Mouse (Mus musculus) kidney, adult 9 months (tissue): ENCODE measurements around the gene Cdc25b.

Experiments
- DNase-seq: peaks from one replicate; pipeline ENCODE4 v3.0.0; 2022

The Cdc25b gene

DNA sequence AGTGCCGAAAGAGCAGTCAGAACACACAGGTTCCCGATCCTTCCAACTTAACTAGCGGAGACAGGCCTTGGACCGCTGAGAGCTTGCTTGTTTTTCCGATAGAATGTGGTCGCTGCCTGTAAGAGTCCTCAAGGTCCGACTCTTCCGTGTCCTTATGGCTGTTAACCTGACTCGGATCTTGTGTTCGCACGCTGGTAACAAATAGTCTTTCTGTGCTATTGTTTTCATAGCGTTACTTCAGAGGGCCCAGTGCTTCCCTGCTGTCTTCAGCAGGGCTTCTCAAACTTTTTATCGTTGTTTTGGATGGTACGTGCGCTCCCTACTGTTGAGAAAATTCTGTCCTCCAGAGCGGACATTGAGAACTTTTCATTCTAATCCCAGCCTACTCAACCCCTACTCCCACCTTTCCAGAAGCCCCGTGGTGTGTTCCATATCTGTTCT is 26.1 kb upstream of the Cdc25b start:
- DNase-seq: peak; percentile 61

DNA sequence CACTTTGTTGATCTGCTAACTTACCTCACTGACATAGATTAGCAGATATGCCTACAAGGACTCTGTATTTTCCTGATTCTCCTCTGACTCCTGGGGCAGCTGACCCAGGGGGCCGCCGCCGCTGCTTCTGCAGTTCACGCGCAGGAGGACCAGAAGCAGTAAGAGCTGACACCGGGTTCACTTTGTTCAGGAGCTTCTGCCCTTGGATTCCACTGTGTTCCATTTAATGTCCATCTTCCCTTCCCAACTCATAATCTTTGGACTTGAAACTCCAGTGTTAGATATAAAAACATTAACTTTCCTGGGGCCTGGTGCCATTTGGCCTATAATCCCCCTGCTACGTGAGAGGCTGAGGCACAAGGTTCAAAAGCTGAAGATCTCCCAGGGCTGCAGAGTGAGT is 22.8 kb upstream of the Cdc25b start:
- DNase-seq: peak; percentile 95

DNA sequence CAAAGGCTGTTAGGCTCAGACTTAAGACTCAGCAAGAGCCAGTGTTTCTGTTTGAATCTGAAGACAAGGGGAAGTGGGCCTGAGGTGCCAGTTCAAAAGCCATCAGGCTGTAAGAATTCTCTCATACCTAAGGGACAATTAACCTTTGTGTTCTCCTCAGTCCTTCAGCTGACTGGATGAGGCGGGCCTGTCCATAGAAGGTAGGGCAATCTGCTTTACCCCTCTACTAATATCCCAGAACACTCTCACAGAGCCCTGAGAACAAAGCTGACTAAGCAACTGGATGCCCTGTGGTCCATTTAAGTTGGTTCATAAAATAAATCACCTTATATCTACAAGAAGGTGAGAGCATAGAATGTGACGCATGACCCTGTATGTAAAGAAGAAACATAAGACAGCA is 20.6 kb upstream of the Cdc25b start:
- no peak for DNase-seq

DNA sequence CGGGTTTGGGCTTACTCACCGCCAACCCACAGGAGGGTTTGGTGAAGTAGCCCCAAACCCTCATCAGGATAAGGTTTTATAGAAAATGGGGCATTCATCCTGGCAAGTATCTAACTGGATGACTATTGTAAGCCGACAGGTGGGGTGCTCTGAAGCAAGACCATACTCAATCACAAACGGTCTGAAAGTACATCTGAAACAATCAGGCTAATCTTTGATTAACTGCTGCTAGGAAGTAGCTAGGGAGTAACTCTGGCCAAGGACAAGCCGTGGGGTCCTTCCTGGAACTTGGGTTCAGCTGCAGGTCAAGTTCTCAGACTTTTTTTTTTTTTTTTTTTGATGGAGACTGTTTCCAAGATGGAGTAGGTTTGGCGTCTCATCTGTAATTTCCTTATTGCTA is 18.8 kb upstream of the Cdc25b start:
- no peak for DNase-seq

DNA sequence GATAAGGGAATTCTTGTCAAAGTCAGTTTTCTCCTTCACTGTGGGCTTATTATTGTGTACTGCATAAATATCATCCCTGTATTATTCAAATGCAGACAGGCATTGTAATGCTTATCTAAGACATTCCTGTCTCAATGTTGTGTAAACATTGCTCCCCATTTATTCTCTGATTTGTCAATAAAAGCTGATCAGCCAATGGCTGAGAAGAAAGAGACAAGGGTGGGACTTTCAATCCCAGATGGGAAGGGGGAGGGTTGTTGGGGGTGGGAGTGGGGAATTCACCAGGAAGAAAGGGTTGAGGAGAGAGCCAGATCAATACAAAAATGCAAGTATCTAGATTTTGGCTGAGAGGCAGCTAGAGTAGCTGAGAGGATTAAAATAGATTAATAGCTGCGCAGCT is 17.8 kb upstream of the Cdc25b start:
- no peak for DNase-seq

DNA sequence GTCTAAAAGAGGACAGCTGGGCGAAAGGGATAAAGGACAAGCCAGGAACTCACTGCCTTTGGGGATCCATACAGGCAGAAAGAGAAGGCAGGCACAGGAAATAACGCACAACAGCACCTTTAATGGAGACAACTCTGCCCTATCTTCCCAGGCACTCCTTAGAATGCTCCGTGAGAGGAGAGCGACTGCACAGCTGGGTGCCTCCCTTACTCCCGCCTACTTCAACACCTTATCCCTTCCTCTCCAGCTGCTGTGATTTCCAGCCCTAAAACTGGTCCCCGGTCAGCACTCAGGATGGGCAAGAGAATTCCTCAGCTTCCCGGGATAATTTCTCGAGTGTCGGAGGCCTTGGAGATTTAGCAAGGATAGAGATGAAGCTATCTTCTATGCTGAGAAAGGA is 15.8 kb upstream of the Cdc25b start:
- DNase-seq: peak; percentile 32

DNA sequence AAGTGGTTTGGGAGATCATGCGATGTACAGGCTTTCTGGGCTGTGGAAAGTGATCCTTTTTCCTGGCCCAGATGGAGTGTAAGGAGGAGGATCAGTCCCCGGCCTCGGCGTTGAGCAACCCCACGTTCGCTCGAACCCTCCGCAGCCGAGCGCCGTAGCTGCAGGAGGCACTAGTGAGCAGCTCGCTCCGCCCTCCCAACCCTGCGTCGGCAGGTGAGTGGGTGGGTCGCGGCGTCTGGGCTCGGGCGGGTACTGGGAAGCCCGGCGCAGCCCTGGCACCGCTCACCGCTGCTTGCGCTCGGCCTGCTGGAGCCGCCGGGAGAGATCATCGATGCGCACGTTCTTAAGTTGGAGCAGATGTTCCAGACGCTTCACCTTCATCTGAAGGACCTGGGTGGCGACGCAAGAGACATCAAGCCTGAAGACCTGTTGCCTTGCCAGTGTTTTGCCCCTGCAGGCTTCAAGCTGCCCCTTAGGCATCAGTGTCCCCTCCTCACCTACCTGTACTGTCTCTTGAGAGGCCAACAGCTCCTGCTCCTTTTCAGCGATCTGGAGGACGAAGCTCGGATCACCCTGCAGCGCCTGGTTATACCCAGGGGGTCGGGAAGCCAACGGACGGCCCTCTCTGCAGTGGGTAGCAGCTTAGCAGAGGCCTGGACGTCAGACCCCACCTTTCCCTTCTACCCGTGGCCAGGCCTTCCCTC is 15.2 kb upstream of the Cdc25b start:
- peak; percentile 80 for DNase-seq

DNA sequence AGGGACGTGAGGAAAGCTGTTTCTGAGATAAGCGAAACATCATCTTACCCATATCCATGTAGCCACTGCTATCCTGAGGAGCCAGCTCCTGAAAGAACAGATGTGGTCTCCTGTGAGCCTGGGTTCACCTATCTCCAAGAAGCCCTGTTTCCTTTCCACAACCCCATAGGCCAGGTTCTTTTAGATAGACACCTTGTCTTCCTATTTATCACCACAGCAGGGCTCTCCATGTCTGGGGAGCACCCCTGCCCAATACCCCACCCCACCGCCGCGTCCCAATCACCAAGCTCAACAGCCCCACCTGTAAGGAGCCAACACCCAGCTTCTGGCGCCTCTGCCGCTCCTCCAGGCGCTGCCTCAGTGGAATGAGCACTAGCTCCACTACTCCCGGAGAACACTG is 14.4 kb upstream of the Cdc25b start:
- DNase-seq: no peak

DNA sequence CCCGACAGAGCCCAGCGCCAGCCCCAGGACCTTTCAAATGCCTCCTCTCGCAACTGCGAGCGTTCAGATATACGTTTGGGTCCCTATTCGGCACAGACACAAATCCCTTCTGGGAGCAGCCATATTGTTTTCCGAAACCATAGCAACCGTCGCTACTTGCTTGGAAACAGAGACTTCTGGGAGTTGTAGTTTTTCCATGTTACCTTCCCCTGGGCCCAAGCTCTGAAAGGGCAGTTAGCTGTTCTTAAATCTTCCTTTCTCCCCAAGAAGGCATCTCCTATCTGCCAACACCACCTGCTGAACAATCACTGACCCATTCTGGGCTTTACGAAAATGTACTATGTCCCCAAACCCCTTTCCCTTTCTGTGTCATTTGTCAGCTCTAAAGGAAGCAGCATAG is 12.0 kb upstream of the Cdc25b start:
- peak; percentile 88 for DNase-seq

DNA sequence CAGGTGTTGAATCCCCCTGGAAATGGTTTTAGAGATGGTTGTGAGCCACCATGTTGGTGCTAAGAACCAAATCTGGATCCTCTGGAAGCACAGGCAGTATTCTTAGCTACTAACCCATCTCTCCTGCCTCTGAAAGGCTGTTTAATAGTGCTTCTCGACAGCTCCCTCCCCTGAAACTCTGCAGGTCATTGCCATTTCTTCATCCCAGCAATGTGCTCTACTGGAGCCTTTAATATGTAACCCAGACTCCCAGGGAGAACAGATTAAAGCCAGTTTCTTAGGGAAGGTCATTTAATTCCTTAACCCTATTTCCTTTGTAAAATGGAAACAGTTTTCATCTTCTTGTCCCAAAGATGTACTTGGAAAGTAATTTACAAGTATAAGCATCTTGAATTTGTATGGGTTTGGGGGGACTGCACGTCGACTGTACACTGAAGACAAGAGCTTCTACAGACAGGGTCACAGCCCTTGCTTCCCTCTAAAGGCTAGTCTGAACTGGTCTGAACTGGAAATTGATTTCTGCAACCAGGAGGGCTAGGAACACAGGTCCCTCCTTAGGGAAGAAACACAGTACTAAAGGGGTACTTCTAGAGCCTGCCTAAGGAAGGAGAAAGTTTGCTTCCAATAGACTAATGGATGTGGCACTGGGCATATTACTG is 11.3 kb upstream of the Cdc25b start:
- peak; percentile 80 for DNase-seq

DNA sequence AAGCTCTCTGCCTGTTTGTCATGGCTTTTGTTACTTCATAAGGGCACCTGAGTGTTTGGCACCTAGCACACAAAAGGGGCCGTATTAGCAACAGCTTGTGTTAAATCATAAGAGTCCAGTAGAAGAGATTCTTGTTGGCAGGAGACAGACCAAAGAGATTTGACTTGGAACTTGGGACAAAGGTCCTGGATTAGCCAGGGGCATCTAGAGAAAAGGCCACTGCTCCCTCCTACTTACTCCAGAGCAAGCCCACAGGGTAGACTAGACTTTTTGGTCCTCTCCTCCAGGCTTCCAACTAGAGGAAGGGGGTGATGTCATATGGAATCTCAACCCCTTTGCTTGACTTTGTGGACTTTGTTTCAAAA is 10.8 kb upstream of the Cdc25b start:
- DNase-seq: peak; percentile 82

DNA sequence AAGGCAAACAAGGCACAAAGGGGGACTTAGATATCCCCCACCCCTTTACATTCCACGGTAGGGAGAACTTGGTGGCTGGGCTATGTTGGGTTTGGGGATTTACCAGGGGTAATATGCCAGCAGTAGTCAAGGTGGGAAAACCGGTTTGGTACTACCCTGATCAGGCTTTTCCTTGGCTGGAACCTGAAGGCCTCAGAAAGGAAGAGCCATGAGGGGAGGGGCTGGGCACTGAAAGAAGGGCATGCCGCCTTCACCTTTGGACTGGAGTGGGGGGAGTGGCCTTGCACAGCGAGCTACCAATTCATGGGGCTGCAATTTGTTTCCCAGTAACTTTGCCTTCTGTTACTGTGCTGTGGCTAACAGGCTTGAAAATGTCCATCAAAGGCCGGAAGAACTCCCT is 10.3 kb upstream of the Cdc25b start:
- DNase-seq: peak; percentile 93

DNA sequence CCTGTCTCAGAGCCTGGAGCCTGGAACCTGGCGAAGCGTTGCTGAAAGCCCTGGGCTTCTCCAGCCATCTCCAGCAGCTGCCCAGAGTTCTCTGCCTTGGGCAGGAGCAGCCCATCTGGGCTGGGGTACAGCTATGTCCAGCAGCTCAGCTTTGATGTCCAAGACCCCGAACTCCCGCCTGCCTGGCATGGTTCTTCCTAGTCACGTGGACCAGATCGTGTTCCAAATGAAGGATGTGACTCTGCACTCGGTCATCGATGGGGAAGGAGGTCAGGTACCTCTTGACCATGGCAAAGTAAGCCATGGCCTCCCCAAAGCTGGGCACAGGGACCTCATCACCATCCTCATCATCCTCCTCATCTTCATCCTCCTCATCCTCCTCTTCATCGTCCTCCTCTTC is 8.8 kb upstream of the Cdc25b start:
- DNase-seq: peak; percentile 50

DNA sequence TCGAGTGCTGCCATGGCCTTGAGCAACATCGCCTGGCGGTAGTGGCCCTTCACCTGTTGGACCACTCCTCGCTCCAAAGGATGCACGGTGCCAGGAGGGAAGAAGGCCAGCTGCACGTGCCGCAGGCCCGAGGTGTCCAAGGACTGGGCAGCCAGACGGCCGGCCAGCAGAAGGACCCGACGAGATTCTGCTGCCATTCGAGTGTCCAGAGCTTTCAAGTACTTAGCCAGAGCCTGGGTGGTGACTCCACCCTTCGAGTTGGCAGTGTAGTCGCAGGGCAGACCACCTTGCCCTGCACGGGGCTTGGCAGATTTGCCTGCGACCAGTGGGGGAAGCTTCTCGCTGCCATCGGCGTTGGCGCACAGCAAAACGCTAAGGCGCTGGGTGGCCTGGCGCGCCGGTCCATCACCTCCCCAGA is 7.9 kb upstream of the Cdc25b start:
- DNase-seq: peak; percentile 43

DNA sequence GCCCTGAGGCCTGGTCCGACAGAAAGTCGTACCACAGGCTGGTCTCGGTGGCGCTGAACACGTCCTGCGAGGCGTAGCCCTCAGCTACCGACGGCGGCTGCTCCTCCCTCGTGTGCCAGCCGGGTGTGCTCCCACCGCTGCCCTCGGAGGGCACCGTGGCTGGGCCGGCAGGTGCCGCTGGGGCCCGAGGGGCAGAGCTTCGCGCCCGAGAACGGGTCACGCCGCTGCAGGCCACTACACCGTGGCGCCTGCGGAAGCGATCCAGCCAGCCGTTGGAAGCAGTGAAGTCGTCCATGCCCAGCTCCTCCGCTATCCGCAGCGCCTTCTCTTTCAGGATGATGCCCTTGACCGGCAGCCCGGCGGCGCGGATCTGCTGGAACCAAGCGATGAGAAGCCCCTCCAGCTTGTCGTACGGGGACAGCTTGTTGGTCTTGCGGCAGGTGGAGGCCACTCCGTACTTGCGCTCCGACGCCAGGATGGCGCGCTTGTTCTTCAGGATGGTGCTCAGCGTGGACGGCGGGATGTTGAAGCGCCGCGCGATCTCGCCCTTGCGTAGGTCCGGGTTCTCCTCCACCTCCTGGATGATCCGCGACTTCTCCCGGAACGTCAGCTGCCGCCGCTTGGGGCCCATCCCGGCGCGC is 7.4 kb upstream of the Cdc25b start:
- DNase-seq: peak; percentile 62

DNA sequence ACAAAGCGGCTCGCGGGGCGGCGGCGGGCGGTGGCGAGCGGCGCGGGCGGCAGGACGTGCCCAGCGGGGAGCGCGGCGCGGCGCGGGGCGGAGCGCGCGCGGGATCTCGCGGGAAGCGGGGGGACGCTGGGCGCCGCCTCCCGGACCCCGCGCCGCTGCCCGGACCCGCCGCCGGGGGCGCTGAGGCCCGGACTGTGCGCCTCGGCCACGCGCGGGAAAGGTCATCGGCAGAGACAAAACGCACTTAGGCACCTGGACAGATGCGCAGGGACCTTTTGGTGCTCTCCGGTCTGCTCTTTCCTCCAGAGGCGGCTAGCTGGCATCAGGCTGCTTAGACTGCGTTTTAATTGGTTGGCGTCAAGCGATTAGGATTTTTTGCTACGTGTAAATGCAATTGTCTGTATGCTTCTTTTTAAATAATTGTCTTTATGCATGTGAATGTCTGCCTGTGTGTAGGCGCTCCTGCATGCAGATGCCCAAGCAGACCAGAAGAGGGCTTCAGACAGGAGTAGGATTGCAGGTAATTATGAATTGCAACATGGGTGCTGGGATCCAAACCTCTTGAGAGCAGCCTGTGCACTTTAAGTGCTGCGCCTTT is 6.7 kb upstream of the Cdc25b start, which contains the start of gene Cenpb:
TSS of gene Cenpb (minus strand) at position 78 of the 598 bp plus-strand sequence.
- peak; percentile 87 for DNase-seq

DNA sequence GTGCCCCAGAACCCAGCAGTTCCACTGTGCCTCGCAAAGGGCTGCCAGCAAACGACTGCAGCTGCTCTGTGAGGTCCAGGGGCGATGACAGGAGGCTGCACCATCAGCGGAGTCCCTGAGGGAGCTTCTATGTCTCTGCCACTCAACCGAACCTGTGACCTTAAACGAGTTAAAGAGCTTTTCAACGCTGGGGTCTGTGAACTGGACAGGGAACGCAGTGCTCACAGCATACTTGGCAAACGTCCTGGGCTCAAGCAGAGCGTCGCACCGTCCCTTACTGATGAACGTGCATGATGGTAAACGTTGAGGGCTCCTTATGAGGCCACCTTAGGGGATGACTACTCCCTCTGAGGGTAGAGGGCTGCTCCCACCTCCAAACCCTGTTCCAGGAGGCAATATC is 406 bp upstream of the Cdc25b start:
- DNase-seq: no peak

DNA sequence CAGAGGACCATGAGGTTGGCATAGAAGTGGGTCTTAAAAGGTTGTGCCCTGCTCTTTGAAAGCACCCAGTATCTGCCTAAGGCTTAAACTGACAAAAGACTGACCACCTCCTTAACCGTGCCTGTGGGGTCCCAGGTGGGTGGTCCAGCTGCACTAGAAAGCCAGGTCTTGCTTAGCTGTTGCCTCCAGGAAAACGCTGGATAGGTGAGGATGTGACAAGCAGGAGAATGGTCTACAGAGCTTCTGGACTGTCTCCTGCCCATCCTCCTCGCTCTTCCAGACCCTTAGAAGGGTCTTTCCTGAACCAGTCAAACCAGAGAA is 813 bp downstream of the Cdc25b start:
- no peak for DNase-seq

DNA sequence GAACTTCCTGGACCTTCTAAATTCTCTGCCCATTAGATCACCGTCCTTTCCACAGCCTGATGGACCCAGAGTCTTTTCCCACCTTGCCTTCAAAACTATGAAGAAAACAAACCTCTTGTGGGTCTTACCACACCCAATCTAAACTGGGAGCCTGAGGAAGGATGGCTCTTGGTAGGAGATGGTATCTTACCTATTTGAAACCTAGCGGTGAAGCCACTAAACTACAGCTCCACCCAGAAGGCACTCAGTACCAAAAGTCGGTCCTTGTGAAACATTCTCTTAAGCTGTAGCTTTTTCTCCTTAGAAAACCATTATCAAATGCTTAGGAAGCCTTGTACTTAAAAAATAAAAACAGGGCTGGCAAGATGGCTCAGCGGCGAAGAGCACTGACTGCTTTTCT is 1.6 kb downstream of the Cdc25b start:
- DNase-seq: no peak

DNA sequence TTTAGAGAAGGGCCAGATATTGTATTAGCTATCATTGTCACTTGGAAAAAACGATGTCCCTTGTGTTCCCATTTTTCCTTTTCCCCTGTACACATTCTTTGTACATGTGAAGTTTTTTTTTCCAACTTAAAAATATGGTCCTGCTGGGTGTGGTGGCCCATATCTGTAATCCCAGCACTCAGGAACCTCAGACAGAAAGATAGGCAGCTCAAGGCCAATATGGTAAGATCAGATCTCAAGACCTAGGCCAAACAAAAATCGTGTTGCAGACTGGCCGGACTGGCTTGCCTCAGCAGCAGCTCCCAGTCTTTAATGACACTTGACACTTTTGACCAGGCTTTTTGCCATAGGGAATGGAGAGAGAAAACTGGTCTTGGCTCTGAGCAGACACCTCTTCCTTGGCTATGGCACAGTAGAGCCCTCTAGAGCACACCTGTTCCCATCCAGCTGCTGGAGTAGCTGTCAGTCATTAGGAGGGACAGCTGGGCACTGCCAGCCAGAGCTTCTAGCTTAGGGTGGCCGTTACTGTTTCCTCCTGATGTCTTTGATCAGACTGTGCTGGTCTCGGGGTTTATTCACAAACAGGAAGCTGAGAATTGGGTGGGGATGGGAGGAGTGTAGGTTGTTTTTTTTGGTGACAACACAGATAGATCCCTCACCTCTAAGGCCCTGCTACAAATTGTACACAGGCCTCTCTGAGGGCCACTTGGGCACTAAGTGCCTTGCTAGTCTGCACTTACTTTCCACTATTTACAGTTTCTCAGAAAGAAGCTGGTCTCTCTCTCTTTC is 3.0 kb downstream of the Cdc25b start:
- DNase-seq: no peak

DNA sequence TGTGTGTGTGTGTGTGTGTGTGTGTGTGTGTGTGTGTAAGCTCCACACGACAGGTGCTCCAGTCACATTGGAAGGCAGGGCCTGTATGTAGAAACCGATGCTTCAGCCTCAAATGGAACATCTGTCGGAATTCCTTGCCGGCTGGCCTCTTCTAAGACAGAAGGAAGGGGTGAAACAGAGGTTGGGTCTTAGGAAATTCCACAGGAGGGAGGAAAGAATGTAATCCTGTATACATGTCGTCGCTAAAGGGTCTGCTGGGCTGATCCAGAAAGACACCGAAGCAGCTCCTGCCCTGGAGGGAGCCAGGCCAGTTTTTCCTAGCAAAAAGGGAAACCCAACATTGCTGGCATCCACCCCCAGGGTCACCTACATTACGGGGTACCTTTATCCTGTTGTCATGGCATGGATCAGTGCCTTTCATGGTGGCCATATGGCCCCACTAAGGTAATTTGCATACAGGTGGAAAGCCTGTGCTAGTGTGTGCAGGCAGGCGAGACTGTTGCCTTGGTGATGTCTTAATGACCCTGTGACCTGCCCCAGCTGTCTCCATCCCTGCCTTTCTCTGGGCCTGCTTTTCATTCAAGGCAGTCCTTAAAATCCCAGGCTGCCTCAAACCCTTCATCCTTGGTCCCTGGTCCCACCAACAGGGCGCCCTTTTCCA is 3.7 kb downstream of the Cdc25b start:
- peak; percentile 66 for DNase-seq

DNA sequence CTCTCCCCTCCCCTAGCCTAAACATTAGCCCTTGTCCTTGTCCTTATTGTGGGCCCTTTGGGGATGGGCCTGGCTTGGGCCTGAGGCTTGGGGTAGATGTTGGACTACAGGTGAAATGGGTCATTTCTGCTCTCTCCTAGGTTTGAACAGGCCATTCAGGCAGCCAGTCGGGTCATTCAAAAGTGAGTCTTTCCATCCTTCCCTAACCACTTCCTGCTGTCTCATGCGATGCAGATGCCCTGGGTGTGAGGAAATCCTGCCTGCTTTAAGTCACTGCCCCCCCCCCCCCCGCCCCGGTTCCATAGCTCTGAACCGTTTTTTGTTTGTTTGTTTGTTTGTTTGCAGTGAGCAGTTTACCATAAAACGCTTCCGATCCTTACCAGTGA is 4.2 kb downstream of the Cdc25b start:
- DNase-seq: no peak
